Mouse (Mus musculus): ENCODE data around the gene Lrrc8b.

DNA sequence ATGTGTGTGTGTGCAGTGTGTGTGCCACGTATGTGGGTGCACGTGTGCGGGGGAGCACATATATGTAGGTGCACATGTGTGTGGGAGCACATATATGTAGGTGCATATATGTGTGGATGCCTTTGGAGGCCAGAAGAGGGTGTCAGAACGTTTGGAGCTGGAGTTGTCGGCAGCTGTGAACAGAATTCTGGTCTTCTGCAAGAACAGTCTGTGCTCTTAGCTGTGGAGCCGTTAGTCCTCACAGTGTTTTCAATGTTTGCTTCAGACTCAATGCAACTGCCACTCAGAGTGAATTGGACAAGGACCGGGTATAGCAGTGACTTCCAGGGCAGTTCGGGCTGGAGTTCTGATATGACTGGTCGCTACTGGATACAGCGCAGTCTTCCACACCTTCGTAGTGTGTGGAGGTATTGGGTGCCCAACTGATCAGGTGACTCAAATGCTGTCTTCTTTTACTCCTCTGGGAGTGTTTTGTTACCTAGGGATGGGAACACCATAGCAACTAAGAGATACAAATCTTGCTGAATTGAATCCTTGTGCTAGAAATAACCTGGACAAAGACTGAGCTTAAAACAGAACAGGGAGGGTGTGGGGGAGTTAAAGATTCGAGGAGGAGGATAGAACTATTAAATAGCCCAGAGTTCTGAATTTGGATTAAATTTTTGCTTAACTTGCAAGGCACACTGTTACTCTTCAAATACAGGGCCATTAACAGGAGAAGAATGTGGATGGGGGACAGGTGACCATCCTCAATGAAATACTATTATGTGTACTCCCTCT is 1.0 kb upstream of the Lrrc8b start:
- TF ChIP-seq CTCF (IDR thresholded peaks at IDR 0.05; ENCODE audit: insufficient read depth, low read length) (no peak), POLR2A (IDR thresholded peaks at IDR 0.05; ENCODE audit: borderline replicate concordance, extremely low read depth, low read depth, low read length) (no peak)

All from lung, adult 2 months (tissue).